In genomic region chr16:22438441-22439373, GRCm38 (mm10) we compare ENCODE assay signal across 8 mouse cellular contexts. TPM values are rescaled to one million over a fixed set of nuclear protein-coding genes. Genes with fewer than 3 reads are reported as not detected.
DNase-seq lines count a peak whose midpoint lies in the region; ATAC-seq and TF ChIP-seq lines count a peak whose summit lies in the region.

No protein-coding gene starts in this region.

- H3K4me1 ChIP-seq in heart, adult 2 months (ENCODE audit: control insufficient read depth, insufficient read depth, low read length) = peaks cover 5% of the 10 kb centered on the region
- peaks cover 12% of the 10 kb centered on the region for H3K4me1 ChIP-seq in limb, embryonic 14.5 days (ENCODE audit: control insufficient read depth, insufficient read depth, low read length)
- H3K4me1 ChIP-seq in midbrain, postnatal 0 days (ENCODE audit: insufficient read depth, low read length) = no peaks in the 10 kb centered on the region
- H3K4me1 ChIP-seq in stomach, embryonic 15.5 days = peaks cover 18% of the 10 kb centered on the region

- no peaks in the 10 kb centered on the region for H3K27me3 ChIP-seq in heart, adult 2 months (ENCODE audit: control insufficient read depth, insufficient read depth, low read length)
- H3K27me3 ChIP-seq in limb, embryonic 14.5 days (ENCODE audit: control insufficient read depth, insufficient read depth, low read length) = no peaks in the 10 kb centered on the region
- H3K27me3 ChIP-seq in midbrain, postnatal 0 days (ENCODE audit: insufficient read depth, low read length) = peaks cover 29% of the 10 kb centered on the region
- no peaks in the 10 kb centered on the region for H3K27me3 ChIP-seq in stomach, embryonic 15.5 days (replicated peaks)

- peak; percentile 84 for DNase-seq in 3134 (ENCODE audit: extremely low read depth, insufficient read length, low spot score)
- peak; percentile 78 to 90 for DNase-seq in adrenal gland, adult (ENCODE audit: inconsistent age in 2 of 2, low spot score in 1 of 2)
- DNase-seq in embryo, embryonic 9.5 days (ENCODE audit: extremely low spot score) = peak; percentile 92
- DNase-seq in heart, adult 2 months = peak; percentile 67 to 69
- DNase-seq in kidney, adult 8-10 months = peak; percentile 68 to 74
- DNase-seq in limb, embryonic 14.5 days (ENCODE audit: low spot score) = peak; percentile 85
- DNase-seq in midbrain, postnatal 0 days (ENCODE audit: low spot score) = peak; percentile 84

- peak; percentile 23 for ATAC-seq in limb, embryonic 14.5 days (ENCODE audit: low FRiP score, low read depth)
- peak; percentile 22 for ATAC-seq in midbrain, postnatal 0 days (ENCODE audit: low FRiP score)
- ATAC-seq in stomach, embryonic 15.5 days (ENCODE audit: insufficient read depth, low FRiP score, low read depth) = no peak; the same call in 1 of the 2 replicates

- peak overlapping the region; percentile 98 for H3K4me2 ChIP-seq in limb, embryonic 14.5 days (replicated peaks; ENCODE audit: low read depth, low read length, severe bottlenecking)
- peak overlapping the region; percentile 99 for H3K4me2 ChIP-seq in midbrain, postnatal 0 days (ENCODE audit: low read depth, low read length, poor library complexity, severe bottlenecking)
- H3K4me2 ChIP-seq in stomach, embryonic 15.5 days = peak overlapping the region; percentile 97

- H3K36me3 ChIP-seq in heart, adult 2 months (ENCODE audit: control insufficient read depth, insufficient read depth, low read length) = no peaks in the 10 kb centered on the region
- peaks cover 8% of the 10 kb centered on the region for H3K36me3 ChIP-seq in limb, embryonic 14.5 days (ENCODE audit: control insufficient read depth, insufficient read depth, low read length)
- H3K36me3 ChIP-seq in midbrain, postnatal 0 days (ENCODE audit: insufficient read depth, low read length) = no peaks in the 10 kb centered on the region
- no peaks in the 10 kb centered on the region for H3K36me3 ChIP-seq in stomach, embryonic 15.5 days

- TF ChIP-seq CTCF in heart, adult 2 months (IDR thresholded peaks at IDR 0.05) = no peak
- no peak for TF ChIP-seq CTCF in midbrain, postnatal 0 days (IDR thresholded peaks at IDR 0.05)

- under 1% methylated on average over 59 of the region's 59 CpGs for WGBS in heart, adult 2 months
- under 1% methylated on average over 49 of the region's 59 CpGs for WGBS in limb, embryonic 14.5 days
- WGBS in midbrain, postnatal 0 days = under 1% methylated on average over 59 of the region's 59 CpGs
- WGBS in stomach, embryonic 15.5 days = under 1% methylated on average over 59 of the region's 59 CpGs

- no peak for TF ChIP-seq EP300 in heart, adult 2 months (IDR thresholded peaks at IDR 0.05; ENCODE audit: insufficient read depth, low read depth, low read length)

- peak overlapping the region; percentile 89 for H3K27ac ChIP-seq in heart, adult 2 months
- peak overlapping the region; percentile 80 for H3K27ac ChIP-seq in limb, embryonic 14.5 days (replicated peaks; ENCODE audit: low read depth, low read length)
- H3K27ac ChIP-seq in midbrain, postnatal 0 days (ENCODE audit: low read depth, low read length) = peak overlapping the region; percentile 81
- H3K27ac ChIP-seq in stomach, embryonic 15.5 days = peak overlapping the region; percentile 70

- TF ChIP-seq POLR2A in heart, adult 2 months (IDR thresholded peaks at IDR 0.05; ENCODE audit: insufficient read depth, low read depth, low read length) = no peak
- TF ChIP-seq POLR2A in limb, embryonic 14.5 days (IDR thresholded peaks at IDR 0.05; ENCODE audit: borderline replicate concordance, extremely low read depth, insufficient read depth, insufficient read length) = no peak

- H3K9me3 ChIP-seq in limb, embryonic 14.5 days (ENCODE audit: control insufficient read depth, low read length) = no peaks in the 10 kb centered on the region
- no peaks in the 10 kb centered on the region for H3K9me3 ChIP-seq in midbrain, postnatal 0 days (ENCODE audit: low read length)
- no peaks in the 10 kb centered on the region for H3K9me3 ChIP-seq in stomach, embryonic 15.5 days

- intact Hi-C loops in heart, adult 2 months (cut with DNase I) = loop anchor here (1.0 kb wide), 1 partner anchor 110 kb away; no protein-coding TSS in a partner anchor

- peak overlapping the region; percentile 86 for H3K4me3 ChIP-seq in heart, adult 2 months
- H3K4me3 ChIP-seq in limb, embryonic 14.5 days (replicated peaks; ENCODE audit: low read length) = peak overlapping the region; percentile 87
- peak overlapping the region; percentile 88 for H3K4me3 ChIP-seq in midbrain, postnatal 0 days (ENCODE audit: low read depth, low read length)
- peak overlapping the region; percentile 84 for H3K4me3 ChIP-seq in stomach, embryonic 15.5 days (replicated peaks)

- H3K9ac ChIP-seq in heart, adult 2 months (ENCODE audit: low read depth, low read length) = peak overlapping the region; percentile 77
- peak overlapping the region; percentile 86 for H3K9ac ChIP-seq in limb, embryonic 14.5 days (ENCODE audit: low read depth, low read length, severe bottlenecking)
- H3K9ac ChIP-seq in midbrain, postnatal 0 days (replicated peaks; ENCODE audit: low read length, poor library complexity, severe bottlenecking) = peak overlapping the region; percentile 77
- peak overlapping the region; percentile 47 for H3K9ac ChIP-seq in stomach, embryonic 15.5 days

- no peaks in the 10 kb centered on the region for H3K79me2 ChIP-seq in heart, adult 2 months (replicated peaks; ENCODE audit: control insufficient read depth, insufficient read depth, low read length)

RNA-seq across cellular contexts. Expression of gene Etv5, which starts 0.8 kb away (rescaled TPM):
- 1 to 10 TPM; 6.9 to 10.0 TPM for total RNA-seq in heart, adult 2 months (2021)
- polyA plus RNA-seq in heart, adult 2 months (2012; rRNA removed) = 12.0 and 12.9 TPM in 2 replicates
- 39.0 and 49.4 TPM in 2 replicates for polyA plus RNA-seq in limb, embryonic 14.5 days (2012; rRNA removed)
- polyA plus RNA-seq in limb, embryonic 14.5 days (2014; fragmentation: Nextera tagmentation; extraction: Ambion mirVana) = 35.3 and 36.8 TPM in 2 replicates
- total RNA-seq in midbrain, postnatal 0 days (2014; rRNA removed) = 25.9 and 38.2 TPM in 2 replicates
- polyA plus RNA-seq in midbrain, postnatal 0 days (2015; fragmentation: Nextera tagmentation; extraction: Ambion mirVana) = 17.9 and 20.7 TPM in 2 replicates
- polyA plus RNA-seq in stomach, embryonic 15.5 days (2015; fragmentation: Nextera tagmentation; extraction: Ambion mirVana) = 14.0 and 16.1 TPM in 2 replicates
